Mouse (Mus musculus) liver, adult 2 months (tissue): ENCODE data around the gene Slc39a11. TPM values are rescaled to one million over a fixed set of nuclear protein-coding genes. Genes with fewer than 3 reads are reported as not detected.

ENCODE experiments used
- DNase-seq: peaks from one replicate; pipeline ENCODE4 v3.0.0-alpha.2; 2011; ENCODE audit warnings: low read depth, low spot score; ENCODE audit errors: extremely low read depth
- H3K27ac ChIP-seq: fragments of 200-500 bp; replicated peaks from 2 replicates; pipeline ENCODE4 v1.5.1; 2012; ENCODE audit warnings: low read depth, mild to moderate bottlenecking, control low read depth, inconsistent platforms, low read length; ENCODE audit not compliant: insufficient read depth
- H3K27me3 ChIP-seq: fragments of 200-500 bp; 2 replicates; pipeline ENCODE4 v1.6.1; 2012; ENCODE audit warnings: mild to moderate bottlenecking, moderate library complexity, low read length, inconsistent platforms; ENCODE audit not compliant: control insufficient read depth, insufficient read depth
- H3K36me3 ChIP-seq: fragments of 200-500 bp; 2 replicates; pipeline ENCODE4 v1.6.1; 2012; ENCODE audit warnings: low read length, inconsistent platforms; ENCODE audit not compliant: control insufficient read depth, insufficient read depth
- H3K4me1 ChIP-seq: fragments of 200-500 bp; 2 replicates; pipeline ENCODE4 v1.6.1; 2011; ENCODE audit warnings: low read length; ENCODE audit not compliant: control insufficient read depth, insufficient read depth
- H3K4me3 ChIP-seq: fragments of 200-500 bp; 2 replicates; pipeline ENCODE4 v1.5.1; 2011; ENCODE audit warnings: low read depth, mild to moderate bottlenecking, control low read depth, low read length, moderate library complexity; ENCODE audit not compliant: insufficient read depth
- H3K79me2 ChIP-seq: fragments of 200-500 bp; 2 replicates; pipeline ENCODE4 v1.6.1; 2012; ENCODE audit warnings: inconsistent platforms, mild to moderate bottlenecking, low read length, moderate library complexity; ENCODE audit not compliant: control insufficient read depth, insufficient read depth
- H3K9ac ChIP-seq: fragments of 200-500 bp; 2 replicates; pipeline ENCODE4 v1.6.1; 2012; ENCODE audit warnings: low read depth, mild to moderate bottlenecking, control low read depth, inconsistent platforms, low read length
- CTCF ChIP-seq: fragments of 200-500 bp; IDR thresholded peaks from 2 replicates; pipeline ENCODE4 v1.5.1; 2011; ENCODE audit warnings: low read depth, low read length, control low read depth
- POLR2A ChIP-seq: fragments of 200-500 bp; IDR thresholded peaks from 2 replicates; pipeline ENCODE4 v1.6.1; 2011; ENCODE audit warnings: low read length, control low read depth; ENCODE audit not compliant: insufficient read depth; ENCODE audit errors: extremely low read depth
- WGBS: fragments of 180-500 bp; shearing (Covaris S2); methylation state at CpG from one replicate; pipeline ENCODE4 v1.1.7; 2018; 5-methylcytosine and 5-hydroxymethylcytosine counted together
- polyA plus RNA-seq: library from polyadenylated mRNA; depleted of rRNA; stranded (reverse); fragments of >200 nt; gene quantifications from 2 replicates; pipeline ENCODE4 v1.2.3, GENCODE M21; 2012
- total RNA-seq: library from RNA; depleted of rRNA; stranded (reverse); fragments of >200 nt; gene quantifications from 2 replicates; pipeline ENCODE4 v1.2.3, GENCODE M21; 2014

The Slc39a11 gene
- total and polyA plus RNA-seq, 2 experiments, result 18.8 to 22.8 TPM

DNA sequence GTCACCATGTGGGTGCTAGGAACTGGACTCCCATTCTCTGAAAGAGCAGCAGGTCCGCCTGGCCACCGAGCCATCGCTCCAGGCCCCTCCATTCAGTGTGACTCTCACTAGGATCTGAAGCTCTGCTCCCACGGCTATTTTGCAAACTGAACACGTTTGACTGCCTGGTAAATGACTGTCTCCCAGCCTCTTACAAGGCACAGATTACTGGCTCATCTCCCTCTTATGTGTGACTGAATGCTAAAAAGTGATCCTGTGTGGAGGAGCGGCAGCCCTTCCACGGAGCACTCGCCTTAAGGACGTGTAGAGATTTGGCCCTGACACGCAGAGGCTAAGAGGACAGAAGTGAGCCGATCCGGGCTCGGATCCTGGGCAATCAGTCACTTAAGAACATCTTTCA, 96.3 kb downstream of the Slc39a11 start:
- WGBS, result 94% methylated on average over 13 of the region's 13 CpGs
- no peaks in the 10 kb centered on the region for H3K27me3 ChIP-seq
- H3K4me1 ChIP-seq, result no peaks in the 10 kb centered on the region
- H3K36me3 ChIP-seq, result no peaks in the 10 kb centered on the region
- TF ChIP-seq POLR2A (no peak), CTCF (no peak)
- no peak overlapping the region for H3K9ac ChIP-seq
- H3K27ac ChIP-seq, result no peak overlapping the region
- H3K4me3 ChIP-seq, result no peak overlapping the region
- no peak for DNase-seq
- H3K79me2 ChIP-seq, result no peaks in the 10 kb centered on the region

DNA sequence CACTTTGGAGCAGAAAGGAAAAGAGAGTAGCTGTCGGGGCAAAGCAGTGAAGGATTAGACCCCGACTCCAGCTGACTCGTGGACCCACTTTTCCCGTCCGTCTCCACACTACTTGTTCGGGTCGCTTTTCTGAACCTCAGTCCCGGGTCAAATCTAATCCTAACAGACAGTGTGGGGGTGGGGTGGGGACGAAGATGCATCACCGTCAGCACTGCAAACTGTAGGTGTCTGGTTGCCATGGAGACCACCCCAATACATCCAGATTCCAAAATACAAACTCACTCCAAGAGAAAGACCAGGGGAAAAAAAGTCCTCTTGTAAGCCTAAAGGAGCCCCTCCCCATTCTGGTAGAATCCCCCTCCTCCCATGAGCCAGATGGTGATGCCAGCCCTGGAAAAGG, 97.3 kb downstream of the Slc39a11 start:
- Histone ChIP-seq H3K27me3 (no peaks in the 10 kb centered on the region), H3K9ac (no peak overlapping the region), H3K4me3 (no peak overlapping the region), H3K4me1 (no peaks in the 10 kb centered on the region), H3K36me3 (no peaks in the 10 kb centered on the region), H3K79me2 (no peaks in the 10 kb centered on the region), H3K27ac (no peak overlapping the region)
- WGBS, result 87% methylated on average over 10 of the region's 10 CpGs
- no peak for TF ChIP-seq POLR2A
- no peak for TF ChIP-seq CTCF
- DNase-seq, result no peak

DNA sequence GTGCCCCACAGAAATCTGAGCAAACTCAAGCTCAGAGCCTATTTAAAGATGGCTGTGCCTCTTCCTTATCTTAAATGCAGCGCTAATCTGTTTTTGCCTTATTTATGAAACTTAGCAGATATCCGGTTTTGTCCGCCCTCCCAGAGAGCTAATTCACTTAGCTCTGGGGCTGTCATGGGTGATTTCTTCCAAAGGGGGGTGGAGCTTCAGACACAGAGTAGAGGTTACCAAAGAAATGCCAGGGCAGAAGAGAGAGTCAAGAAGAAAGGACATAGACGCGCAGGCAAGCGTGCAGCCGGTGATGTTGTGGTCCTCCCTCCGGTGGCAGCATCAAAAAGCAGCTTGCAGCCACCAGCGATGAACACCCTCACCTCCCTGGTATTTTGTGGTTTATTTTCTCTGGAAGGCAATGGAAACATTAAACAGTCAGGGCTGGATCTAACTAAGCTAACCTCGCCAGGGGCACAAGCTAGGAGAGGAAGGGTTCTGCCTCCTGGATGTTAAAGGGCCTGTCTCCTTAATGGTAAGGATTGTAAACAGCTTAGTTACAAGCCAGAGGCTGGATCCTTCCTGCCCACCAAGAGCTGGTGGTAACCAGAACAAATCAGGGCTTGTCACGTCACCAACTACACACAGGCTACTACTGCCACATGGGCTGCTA, 103.5 kb downstream of the Slc39a11 start:
- no peaks in the 10 kb centered on the region for H3K79me2 ChIP-seq
- no peak overlapping the region for H3K27ac ChIP-seq
- H3K4me1 ChIP-seq, result no peaks in the 10 kb centered on the region
- no peak overlapping the region for H3K4me3 ChIP-seq
- H3K36me3 ChIP-seq, result no peaks in the 10 kb centered on the region
- WGBS, result 84% methylated on average over 11 of the region's 11 CpGs
- TF ChIP-seq CTCF (no peak), POLR2A (no peak)
- DNase-seq, result no peak
- no peak overlapping the region for H3K9ac ChIP-seq
- no peaks in the 10 kb centered on the region for H3K27me3 ChIP-seq

DNA sequence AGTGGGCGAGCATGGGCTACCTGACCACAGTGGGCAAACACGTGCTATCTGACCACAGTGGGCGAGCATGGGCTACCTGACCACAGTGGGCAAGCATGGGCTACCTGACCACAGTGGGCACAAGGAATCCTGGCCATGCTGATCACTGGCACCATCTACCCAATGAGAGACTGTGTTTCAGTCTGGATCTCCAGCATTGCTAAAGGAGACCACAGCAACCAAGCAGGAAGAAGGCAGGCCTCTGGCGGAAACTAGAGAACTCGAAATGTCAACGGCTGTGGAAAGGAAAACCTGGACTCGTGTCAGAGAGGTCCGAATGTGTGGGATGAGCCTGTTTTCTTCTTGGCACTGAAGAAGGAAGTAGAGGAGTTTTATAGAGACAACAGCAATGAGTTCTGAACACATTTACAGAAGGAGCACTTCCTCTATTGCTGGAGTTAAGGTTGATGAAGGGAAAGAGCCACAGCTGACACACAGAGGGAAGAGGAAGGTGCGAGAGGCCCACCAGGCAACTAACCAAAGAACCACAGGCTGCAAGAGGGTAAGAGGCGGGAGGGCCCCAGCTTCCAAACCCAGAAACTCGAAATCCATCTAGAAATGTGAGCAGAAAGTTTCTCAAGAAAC, 105.8 kb downstream of the Slc39a11 start:
- H3K27ac ChIP-seq, result no peak overlapping the region
- 89% methylated on average over 11 of the region's 11 CpGs for WGBS
- no peaks in the 10 kb centered on the region for H3K4me1 ChIP-seq
- no peaks in the 10 kb centered on the region for H3K27me3 ChIP-seq
- H3K9ac ChIP-seq, result no peak overlapping the region
- H3K79me2 ChIP-seq, result no peaks in the 10 kb centered on the region
- DNase-seq, result no peak
- no peak for TF ChIP-seq POLR2A
- no peak for TF ChIP-seq CTCF
- no peak overlapping the region for H3K4me3 ChIP-seq
- H3K36me3 ChIP-seq, result no peaks in the 10 kb centered on the region

DNA sequence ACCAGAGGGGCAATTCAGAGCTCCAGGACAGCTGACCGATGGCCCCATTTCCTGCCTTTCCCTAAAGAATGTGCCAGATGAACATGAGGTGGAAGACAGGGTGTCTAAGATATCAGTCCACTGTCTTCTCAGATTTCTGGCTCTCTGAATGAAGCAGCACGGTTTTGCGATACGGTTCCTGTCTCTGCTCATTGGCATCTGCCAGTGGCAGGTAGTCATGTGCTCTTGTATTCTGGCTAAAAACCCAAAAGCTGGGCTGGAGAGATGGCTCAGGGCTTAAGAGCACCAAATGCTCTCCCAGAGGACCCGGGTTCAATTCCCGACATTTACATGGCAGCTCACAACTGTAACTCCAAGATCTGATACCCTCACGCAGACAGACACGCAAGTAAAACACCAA, 108.8 kb downstream of the Slc39a11 start:
- no peak for DNase-seq
- H3K27ac ChIP-seq, result no peak overlapping the region
- H3K4me1 ChIP-seq, result no peaks in the 10 kb centered on the region
- 97% methylated on average over 8 of the region's 8 CpGs for WGBS
- H3K27me3 ChIP-seq, result no peaks in the 10 kb centered on the region
- no peak overlapping the region for H3K9ac ChIP-seq
- no peaks in the 10 kb centered on the region for H3K79me2 ChIP-seq
- H3K36me3 ChIP-seq, result no peaks in the 10 kb centered on the region
- no peak for TF ChIP-seq POLR2A
- TF ChIP-seq CTCF, result no peak
- H3K4me3 ChIP-seq, result no peak overlapping the region

DNA sequence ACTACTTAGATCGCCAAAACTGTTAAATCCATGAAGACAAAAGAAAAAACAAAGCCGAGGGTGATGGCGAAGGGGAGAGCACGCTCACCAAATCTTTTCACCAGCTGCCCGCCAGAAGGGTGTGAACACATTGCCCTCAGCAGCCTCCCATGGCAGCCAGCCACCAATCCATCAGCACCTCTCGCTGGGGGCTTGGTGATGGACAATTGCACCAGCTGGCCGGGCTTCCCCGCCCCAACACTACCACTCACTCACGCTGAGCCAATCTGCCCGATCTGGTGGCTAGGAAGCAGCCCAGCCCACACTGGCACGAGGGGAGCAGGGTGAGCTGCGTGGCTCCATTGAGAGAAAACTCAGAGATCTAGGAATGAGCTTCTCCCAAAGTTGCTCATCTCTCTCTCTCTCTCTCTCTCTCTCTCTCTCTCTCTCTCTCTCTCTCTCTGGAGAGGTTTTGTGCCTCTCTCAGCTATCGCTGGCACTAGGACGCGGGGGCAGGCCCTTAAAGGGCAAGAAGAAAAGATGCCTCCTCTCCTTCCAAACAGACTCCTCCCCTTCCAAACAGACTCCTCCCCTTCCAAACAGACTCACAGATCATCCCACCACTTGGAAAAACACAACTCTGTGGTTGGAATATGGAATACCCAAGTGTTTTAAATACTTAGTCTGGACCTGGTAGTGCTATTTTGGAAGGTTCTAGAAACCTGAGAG, 110.2 kb downstream of the Slc39a11 start:
- DNase-seq, result no peak
- TF ChIP-seq CTCF (no peak), POLR2A (no peak)

More for the DNA sequence above, 110.2 kb downstream of the Slc39a11 start:
- no peaks in the 10 kb centered on the region for H3K79me2 ChIP-seq
- no peaks in the 10 kb centered on the region for H3K4me1 ChIP-seq
- H3K27ac ChIP-seq, result no peak overlapping the region
- no peaks in the 10 kb centered on the region for H3K27me3 ChIP-seq
- 87% methylated on average over 15 of the region's 15 CpGs for WGBS
- no peak overlapping the region for H3K9ac ChIP-seq
- H3K4me3 ChIP-seq, result no peak overlapping the region
- no peaks in the 10 kb centered on the region for H3K36me3 ChIP-seq
